Mouse (Mus musculus) limb, embryonic 10.5 days (tissue): ENCODE measurements around the gene Gja4. TPM values are rescaled to one million over a fixed set of nuclear protein-coding genes. Genes with fewer than 3 reads are reported as not detected.

ENCODE experiments used
- DNase-seq: peaks from one replicate; pipeline ENCODE4 v3.0.0-alpha.2; 2017; ENCODE audit warnings: low spot score
- H3K27ac ChIP-seq: fragments of 300-500 bp; sonication (generic); 2 replicates; pipeline ENCODE4 v1.5.1; 2016; ENCODE audit warnings: mild to moderate bottlenecking
- H3K27me3 ChIP-seq: fragments of 300-500 bp; sonication (generic); 2 replicates; pipeline ENCODE4 v1.6.1; 2016; ENCODE audit warnings: low read depth, mild to moderate bottlenecking; ENCODE audit not compliant: poor library complexity, severe bottlenecking
- H3K36me3 ChIP-seq: fragments of 300-500 bp; sonication (generic); 2 replicates; pipeline ENCODE4 v1.6.1; 2016; ENCODE audit warnings: mild to moderate bottlenecking, moderate library complexity
- H3K4me1 ChIP-seq: fragments of 300-500 bp; sonication (generic); 2 replicates; pipeline ENCODE4 v1.6.1; 2016
- H3K4me3 ChIP-seq: fragments of 300-500 bp; sonication (generic); 2 replicates; pipeline ENCODE4 v1.5.1; 2016; ENCODE audit warnings: mild to moderate bottlenecking, moderate library complexity
- H3K9me3 ChIP-seq: fragments of 300-500 bp; sonication (generic); replicated peaks from 2 replicates; pipeline ENCODE4 v1.6.1; 2016; ENCODE audit warnings: mild to moderate bottlenecking
- WGBS: fragments of 180-500 bp; shearing (Covaris S2); methylation state at CpG from one replicate; pipeline ENCODE4 v1.1.7; 2016; 5-methylcytosine and 5-hydroxymethylcytosine counted together
- polyA plus RNA-seq: library from polyadenylated mRNA; unstranded; fragments of >200 nt; fragmentation: Nextera tagmentation; extraction: Ambion mirVana; gene quantifications from 2 replicates; pipeline ENCODE4 v1.2.1, GENCODE M21; 2016

The Gja4 gene
- polyA plus RNA-seq, 1 experiment from 2014 or later, result 14.6 TPM

- Histone ChIP-seq H3K27me3 (no peaks in the 10 kb centered on the region), H3K9me3 (no peaks in the 10 kb centered on the region), H3K4me3 (no peak overlapping the region), H3K4me1 (peaks cover 4% of the 10 kb centered on the region; the same call in 1 of the 2 replicates), H3K27ac (0 out of 2 replicates have a peak overlapping the region, but pooled peaks have one; percentile 12), H3K36me3 (no peaks in the 10 kb centered on the region)
- no peak for DNase-seq
- 76% methylated on average over 19 of the region's 19 CpGs for WGBS
Observed at GRCm38 (mm10) chr4:127263438-127264182, 50.2 kb downstream of the Gja4 start.

GRCm38 (mm10) chr4:127261601-127262000 is 52.2 kb downstream of the Gja4 start:
- no peaks in the 10 kb centered on the region for H3K36me3 ChIP-seq
- H3K4me1 ChIP-seq, result peaks cover 4% of the 10 kb centered on the region; the same call in 1 of the 2 replicates
- DNase-seq, result no peak
- no peaks in the 10 kb centered on the region for H3K9me3 ChIP-seq
- no peak overlapping the region for H3K27ac ChIP-seq
- H3K4me3 ChIP-seq, result no peak overlapping the region
- no peaks in the 10 kb centered on the region for H3K27me3 ChIP-seq
- WGBS, result 92% methylated on average over 14 of the region's 14 CpGs

Other genes starting within 250 kb of the Gja4 start
- 18.4 and 23.2 TPM in 2 replicates for gene Zmym6, start 236.7 kb downstream of the Gja4 start, polyA plus RNA-seq
- gene Tmem35b, start 190.3 kb downstream of the Gja4 start, polyA plus RNA-seq, result 9.5 and 10.6 TPM in 2 replicates
- gene Dlgap3, start 144.8 kb downstream of the Gja4 start, polyA plus RNA-seq, result 0.16 and 0.21 TPM in 2 replicates
- gene Smim12, start 70.3 kb downstream of the Gja4 start, polyA plus RNA-seq, result 82.6 and 84.9 TPM in 2 replicates
- 7.8 and 11.4 TPM in 2 replicates for gene Gjb3, start 16.8 kb upstream of the Gja4 start, polyA plus RNA-seq
- gene Gjb4, start 40.0 kb upstream of the Gja4 start, polyA plus RNA-seq, result not detected in 2 replicates
- 1.6 and 1.7 TPM in 2 replicates for gene Gjb5, start 44.1 kb upstream of the Gja4 start, polyA plus RNA-seq